Mouse (Mus musculus): ENCODE data around the gene Slc38a7. TPM values are rescaled to one million over a fixed set of nuclear protein-coding genes. Genes with fewer than 3 reads are reported as not detected.

Slc38a7 gene
- total RNA-seq, 1 experiment from 2014 or later = 5.0 TPM

Other genes with a start within 250 kb of the Slc38a7 start
- gene Gins3, start 220.1 kb downstream of the Slc38a7 start, total RNA-seq (2017) = 9.5 to 14.5 TPM (median 10.2 TPM) in 3 replicates
- gene Ndrg4, start 176.6 kb downstream of the Slc38a7 start, total RNA-seq (2017) = not detected in 3 replicates
- gene Setd6, start 137.7 kb downstream of the Slc38a7 start, total RNA-seq (2017) = 28.0 to 35.7 TPM (median 28.3 TPM) in 3 replicates
- gene Cnot1, start 46.1 kb downstream of the Slc38a7 start, total RNA-seq (2017) = 101 to 184 TPM (median 103 TPM) in 3 replicates
- 118 to 151 TPM (median 147 TPM) in 3 replicates for gene Sap18b, start 28.2 kb downstream of the Slc38a7 start, total RNA-seq (2017)
- gene Got2, start 35.0 kb upstream of the Slc38a7 start, total RNA-seq (2017) = 31.7 to 47.7 TPM (median 45.7 TPM) in 3 replicates

Data from monocyte, adult 5-6 weeks (primary cell).